Mouse (Mus musculus) MEL (cell line): ENCODE measurements around the gene Ddx5. TPM values are rescaled to one million over a fixed set of nuclear protein-coding genes. Genes with fewer than 3 reads are reported as not detected.

Experiments
- DNase-seq: peaks from one replicate; pipeline ENCODE4 v3.0.0; 2011; ENCODE audit warnings: low read depth, low spot score
- H3K27ac ChIP-seq: 2 replicates; pipeline ENCODE4 v1.5.1; 2012; ENCODE audit warnings: low read depth, mild to moderate bottlenecking, control low read depth, low read length, moderate library complexity; ENCODE audit not compliant: control insufficient read depth
- H3K27me3 ChIP-seq, 2 experiments: fragments of 150-350 bp in 1 of 2; sonication (generic) in 1 of 2; 2 replicates each; pipeline ENCODE4 v1.6.1; 2012; ENCODE audit warnings: low read length in 2 of 2, mild to moderate bottlenecking in 2 of 2, improper control_type of control experiment in 1 of 2, moderate library complexity in 1 of 2; ENCODE audit not compliant: insufficient read depth in 2 of 2, control insufficient read depth in 1 of 2
- H3K36me3 ChIP-seq, 2 experiments: 2 replicates each; pipeline ENCODE4 v1.6.1; 2012 to 2014; ENCODE audit warnings: low read length in 2 of 2, improper control_type of control experiment in 1 of 2, inconsistent platforms in 1 of 2, mild to moderate bottlenecking in 1 of 2; ENCODE audit not compliant: insufficient read depth in 2 of 2, control insufficient read depth in 1 of 2
- H3K4me1 ChIP-seq, 2 experiments: fragments of 150-350 bp in 1 of 2; sonication (generic) in 1 of 2; 2 replicates each; pipeline ENCODE4 v1.6.1; 2012; ENCODE audit warnings: low read length in 2 of 2, improper control_type of control experiment in 1 of 2, mild to moderate bottlenecking in 1 of 2; ENCODE audit not compliant: insufficient read depth in 2 of 2, control insufficient read depth in 1 of 2
- H3K4me3 ChIP-seq, 2 experiments: fragments of 150-350 bp in 1 of 2; sonication (generic) in 1 of 2; 2 replicates each; pipeline ENCODE4 v1.5.1; 2012; ENCODE audit warnings: low read depth in 2 of 2, low read length in 2 of 2, mild to moderate bottlenecking in 2 of 2, moderate library complexity in 2 of 2, control low read depth in 1 of 2, improper control_type of control experiment in 1 of 2; ENCODE audit not compliant: control insufficient read depth in 1 of 2, insufficient read depth in 1 of 2
- H3K79me2 ChIP-seq: 2 replicates; pipeline ENCODE4 v1.6.1; 2012; ENCODE audit warnings: mild to moderate bottlenecking, low read length, moderate library complexity; ENCODE audit not compliant: control insufficient read depth, poor library complexity, insufficient read depth
- H3K9ac ChIP-seq: 2 replicates; pipeline ENCODE4 v1.6.1; 2012; ENCODE audit warnings: low read depth, mild to moderate bottlenecking, control low read depth, low read length, moderate library complexity; ENCODE audit not compliant: control insufficient read depth, poor library complexity, severe bottlenecking
- H3K9me3 ChIP-seq: fragments of 150-350 bp; sonication (generic); replicated peaks from 2 replicates; pipeline ENCODE4 v1.6.1; 2012; ENCODE audit warnings: mild to moderate bottlenecking, low read length, improper control_type of control experiment, moderate library complexity; ENCODE audit not compliant: insufficient read depth
- CHD1 ChIP-seq: IDR thresholded peaks from 2 replicates; pipeline ENCODE4 v1.6.1; 2012; ENCODE audit warnings: low read depth, mild to moderate bottlenecking, inconsistent platforms, low read length, improper control_type of control experiment
- CHD2 ChIP-seq: IDR thresholded peaks from 2 replicates; pipeline ENCODE4 v1.6.1; 2011; ENCODE audit warnings: low read length, improper control_type of control experiment
- CTCF ChIP-seq, 3 experiments: IDR thresholded peaks in 2 of 3; conservative IDR thresholded peaks in 1 of 3; 2 replicates each; pipeline ENCODE4 v1.5.1; 2011 to 2012; ENCODE audit warnings: low read length in 3 of 3, low read depth in 2 of 3, mild to moderate bottlenecking in 2 of 3, improper control_type of control experiment in 1 of 3, inconsistent platforms in 1 of 3, mixed read lengths in 1 of 3, moderate library complexity in 1 of 3; ENCODE audit not compliant: control insufficient read depth in 1 of 3, insufficient read depth in 1 of 3, poor library complexity in 1 of 3, severe bottlenecking in 1 of 3
- E2F4 ChIP-seq: IDR thresholded peaks from 2 replicates; pipeline ENCODE4 v1.6.1; 2011; ENCODE audit warnings: low read depth, low read length, improper control_type of control experiment, borderline replicate concordance
- EP300 ChIP-seq, 2 experiments: IDR thresholded peaks; 2 replicates each; pipeline ENCODE4 v1.6.1; 2011; ENCODE audit warnings: improper control_type of control experiment in 2 of 2, low read length in 2 of 2, low read depth in 1 of 2, mild to moderate bottlenecking in 1 of 2
- ETS1 ChIP-seq: IDR thresholded peaks from 2 replicates; pipeline ENCODE4 v1.6.1; 2012; ENCODE audit warnings: low read depth, mild to moderate bottlenecking, inconsistent platforms, low read length, improper control_type of control experiment, moderate library complexity
- GATA1 ChIP-seq: IDR thresholded peaks from 2 replicates; pipeline ENCODE4 v1.6.1; 2011; ENCODE audit warnings: low read depth, low read length, improper control_type of control experiment
- HCFC1 ChIP-seq: IDR thresholded peaks from 2 replicates; pipeline ENCODE4 v1.6.1; 2012; ENCODE audit warnings: low read depth, mild to moderate bottlenecking, inconsistent platforms, low read length, improper control_type of control experiment, moderate library complexity
- JUND ChIP-seq: IDR thresholded peaks from 2 replicates; pipeline ENCODE4 v1.6.1; 2011; ENCODE audit warnings: low read depth, mild to moderate bottlenecking, improper control_type of control experiment, low read length
- KAT2A ChIP-seq: conservative IDR thresholded peaks from 2 replicates; pipeline ENCODE4 v1.6.1; 2012; ENCODE audit warnings: low read depth, low read length, improper control_type of control experiment, inconsistent platforms
- MAX ChIP-seq: IDR thresholded peaks from 2 replicates; pipeline ENCODE4 v1.6.1; 2011; ENCODE audit warnings: low read length, improper control_type of control experiment
- MAZ ChIP-seq: IDR thresholded peaks from 2 replicates; pipeline ENCODE4 v1.6.1; 2012; ENCODE audit warnings: low read depth, mild to moderate bottlenecking, inconsistent platforms, low read length, improper control_type of control experiment
- MEF2A ChIP-seq: IDR thresholded peaks from 2 replicates; pipeline ENCODE4 v1.6.1; 2014; ENCODE audit warnings: low read depth, mild to moderate bottlenecking, inconsistent platforms, low read length, improper control_type of control experiment; ENCODE audit not compliant: poor library complexity, insufficient replicate concordance, severe bottlenecking; ENCODE audit errors: extremely low read depth
- MXI1 ChIP-seq: IDR thresholded peaks from 2 replicates; pipeline ENCODE4 v1.6.1; 2011; ENCODE audit warnings: mild to moderate bottlenecking, low read depth, low read length, improper control_type of control experiment
- MYB ChIP-seq: IDR thresholded peaks from 2 replicates; pipeline ENCODE4 v1.6.1; 2011; ENCODE audit warnings: mild to moderate bottlenecking, low read depth, low read length, improper control_type of control experiment
- MYC ChIP-seq: IDR thresholded peaks from 2 replicates; pipeline ENCODE4 v1.6.1; 2011; ENCODE audit warnings: low read depth, mild to moderate bottlenecking, low read length, improper control_type of control experiment, moderate library complexity
- NRF1 ChIP-seq: IDR thresholded peaks from 2 replicates; pipeline ENCODE4 v1.6.1; 2014; ENCODE audit warnings: low read depth, mild to moderate bottlenecking, inconsistent platforms, low read length, improper control_type of control experiment, moderate library complexity; ENCODE audit not compliant: poor library complexity, insufficient read depth, severe bottlenecking
- POLR2A ChIP-seq, 2 experiments: IDR thresholded peaks; 2 replicates each; pipeline ENCODE4 v1.6.1; 2011 to 2012; ENCODE audit warnings: low read length in 2 of 2, mild to moderate bottlenecking in 2 of 2, control low read depth in 1 of 2, improper control_type of control experiment in 1 of 2, low read depth in 1 of 2, moderate library complexity in 1 of 2; ENCODE audit not compliant: control insufficient read depth in 1 of 2, insufficient read depth in 1 of 2, poor library complexity in 1 of 2
- RCOR1 ChIP-seq: IDR thresholded peaks from 2 replicates; pipeline ENCODE4 v1.6.1; 2012; ENCODE audit warnings: low read depth, mild to moderate bottlenecking, inconsistent platforms, low read length, improper control_type of control experiment
- SIN3A ChIP-seq: IDR thresholded peaks from 2 replicates; pipeline ENCODE4 v1.6.1; 2012; ENCODE audit warnings: low read length, improper control_type of control experiment, inconsistent platforms
- SMC3 ChIP-seq: IDR thresholded peaks from 2 replicates; pipeline ENCODE4 v1.6.1; 2011; ENCODE audit warnings: low read depth, low read length, improper control_type of control experiment
- TAL1 ChIP-seq: IDR thresholded peaks from 2 replicates; pipeline ENCODE4 v1.6.1; 2012; ENCODE audit warnings: mild to moderate bottlenecking, inconsistent platforms, low read length, moderate library complexity, mixed read lengths
- TCF12 ChIP-seq: IDR thresholded peaks from 2 replicates; pipeline ENCODE4 v1.6.1; 2014; ENCODE audit warnings: low read depth, mild to moderate bottlenecking, inconsistent platforms, low read length, improper control_type of control experiment, moderate library complexity
- UBTF ChIP-seq: IDR thresholded peaks from 2 replicates; pipeline ENCODE4 v1.6.1; 2012; ENCODE audit warnings: low read depth, mild to moderate bottlenecking, inconsistent platforms, low read length, improper control_type of control experiment, moderate library complexity, borderline replicate concordance; ENCODE audit not compliant: insufficient read depth
- USF1 ChIP-seq: IDR thresholded peaks from 2 replicates; pipeline ENCODE4 v1.6.1; 2014; ENCODE audit warnings: low read depth, mild to moderate bottlenecking, inconsistent platforms, low read length, improper control_type of control experiment, moderate library complexity
- ZC3H11A ChIP-seq: IDR thresholded peaks from 2 replicates; pipeline ENCODE4 v1.6.1; 2012; ENCODE audit warnings: low read depth, mild to moderate bottlenecking, inconsistent platforms, low read length, improper control_type of control experiment
- ZKSCAN1 ChIP-seq: IDR thresholded peaks from 2 replicates; pipeline ENCODE4 v1.6.1; 2012; ENCODE audit warnings: low read depth, mild to moderate bottlenecking, inconsistent platforms, low read length, improper control_type of control experiment, moderate library complexity
- ZMIZ1 ChIP-seq: IDR thresholded peaks from 2 replicates; pipeline ENCODE4 v1.6.1; 2012; ENCODE audit warnings: low read depth, mild to moderate bottlenecking, inconsistent platforms, low read length, improper control_type of control experiment, moderate library complexity
- polyA plus RNA-seq, 2 experiments: library from polyadenylated mRNA; stranded (reverse) in 1 of 2; unstranded in 1 of 2; fragments of >175 nt in 1 of 2; fragments of >200 nt in 1 of 2; gene quantifications; 2 replicates each; pipeline versions ENCODE4 v1.2.1 to v1.2.4; 2012; ENCODE audit warnings: low replicate concordance in 2 of 2, low read depth in 1 of 2; ENCODE audit not compliant: insufficient read length in 2 of 2, insufficient read depth in 1 of 2, missing spikeins in 1 of 2
- total RNA-seq: library from RNA; depleted of rRNA; stranded (reverse); fragments of 300-350 nt; gene quantifications from 2 replicates; pipeline ENCODE4 v1.2.3, GENCODE M21; 2012

The Ddx5 gene
- total and polyA plus RNA-seq, 3 experiments, result 338 to 3,269 (median 748) TPM

DNA sequence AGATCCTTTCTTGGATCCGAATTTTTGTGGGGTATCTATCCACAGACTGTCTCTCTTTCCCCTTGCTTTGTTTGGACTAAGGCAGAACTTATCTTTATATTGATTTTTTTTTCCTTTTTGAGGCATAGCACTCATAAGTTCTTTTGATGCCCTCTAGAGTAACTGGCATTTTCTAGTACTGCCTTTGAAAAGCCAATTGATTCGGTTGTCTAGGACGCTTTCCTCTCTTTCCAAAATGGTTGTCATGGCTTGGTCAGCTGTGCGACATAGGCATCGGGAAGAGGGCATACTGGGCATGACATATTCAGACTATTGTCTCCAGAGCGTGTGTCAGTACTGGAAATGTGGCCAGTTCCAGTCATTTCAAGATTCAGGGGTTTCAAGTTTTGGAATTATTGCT, 664 bp upstream of the Ddx5 start:
- H3K9me3 ChIP-seq, result no peaks in the 10 kb centered on the region
- peaks cover 45% of the 10 kb centered on the region for H3K79me2 ChIP-seq
- H3K4me3 ChIP-seq, result peak overlapping the region; percentile 59 to 83
- TF ChIP-seq CHD2, result no peak
- TF ChIP-seq UBTF, result no peak
- no peak for TF ChIP-seq MAX
- TF ChIP-seq HCFC1, result no peak
- no peak for TF ChIP-seq MYC
- TF ChIP-seq GATA1, result no peak
- TF ChIP-seq RCOR1, result no peak
- no peak for TF ChIP-seq EP300 (IDR thresholded peaks at IDR 0.05; ENCODE audit: low read depth in 1 of 2, low read length in 2 of 2)
- no peak for TF ChIP-seq ZMIZ1
- TF ChIP-seq CHD1, result peak; percentile 47; the same call in 1 of the 2 replicates
- TF ChIP-seq SIN3A, result peak; percentile 55
- no peak for TF ChIP-seq NRF1
- 0 out of 2 replicates have a peak, but pooled peaks have one; percentile 29 for TF ChIP-seq ETS1
- TF ChIP-seq JUND, result no peak
- no peak for TF ChIP-seq TCF12
- 0 out of 2 replicates have a peak, but pooled peaks have one; percentile 16 for TF ChIP-seq MXI1
- TF ChIP-seq, all 39 proteins: peak for 4
- H3K27ac ChIP-seq, result peak overlapping the region; percentile 91
- H3K36me3 ChIP-seq, result peaks cover 24 to 30% of the 10 kb centered on the region in 2 experiments
- H3K27me3 ChIP-seq, result no peaks in the 10 kb centered on the region
- DNase-seq, result peak; percentile 65
- peak overlapping the region; percentile 85 for H3K9ac ChIP-seq
- H3K4me1 ChIP-seq, result peaks cover 3 to 9% of the 10 kb centered on the region in 2 experiments

DNA sequence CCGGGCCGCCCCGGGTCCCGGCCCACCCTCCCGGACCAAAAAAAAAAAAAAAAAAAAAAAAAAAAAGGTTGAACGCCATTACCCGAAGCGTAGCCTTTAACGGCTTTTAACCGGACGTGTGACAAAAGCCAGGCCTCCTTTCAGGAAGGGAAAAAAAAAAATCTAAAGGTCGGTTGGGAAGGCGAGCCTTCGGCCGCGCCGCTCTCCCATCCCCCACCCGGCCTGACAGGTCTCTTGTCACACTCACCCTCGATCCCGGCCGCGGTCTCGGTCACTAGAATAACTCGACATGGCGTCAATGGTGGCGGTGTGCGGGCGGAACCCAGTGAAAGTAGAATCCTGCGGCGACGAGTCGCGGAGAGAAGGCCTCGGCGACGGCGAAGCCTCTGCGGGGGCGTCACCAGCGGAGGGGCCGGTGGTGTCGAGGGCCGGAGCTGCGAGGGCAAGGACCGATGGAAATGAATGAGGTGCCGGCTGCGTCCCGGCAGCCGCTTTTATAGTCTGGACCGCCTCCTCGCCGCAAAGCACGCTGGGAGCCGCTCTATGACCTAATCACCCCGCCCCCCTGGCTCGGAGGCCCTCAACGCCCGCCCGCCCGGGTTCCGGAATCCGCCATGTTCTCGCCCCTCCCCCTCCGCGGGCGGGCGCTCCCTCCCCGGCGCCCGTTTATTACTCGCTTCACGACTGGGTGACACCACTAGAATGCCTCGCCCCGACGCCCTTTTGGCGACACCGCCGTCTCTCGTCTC, 785 bp downstream of the Ddx5 start:
- Histone ChIP-seq H3K27me3 (no peaks in the 10 kb centered on the region), H3K4me3 (peak overlapping the region; percentile 82 to 86), H3K36me3 (peaks cover 38 to 44% of the 10 kb centered on the region in 2 experiments), H3K27ac (peak overlapping the region; percentile 91), H3K9me3 (no peaks in the 10 kb centered on the region), H3K79me2 (peaks cover 48% of the 10 kb centered on the region), H3K9ac (peak overlapping the region; percentile 96), H3K4me1 (peaks cover 3 to 9% of the 10 kb centered on the region in 2 experiments)
- DNase-seq, result peak; percentile 98
- TF ChIP-seq HCFC1 (peak; percentile 82), MAZ (peak; percentile 91), MXI1 (peak; percentile 54), ETS1 (peak; percentile 71), MYB (0 out of 2 replicates have a peak, but pooled peaks have one; percentile 42), UBTF (peak; percentile 57; the same call in 1 of the 2 replicates), E2F4 (no peak), ZMIZ1 (peak; percentile 100), ZC3H11A (peak; percentile 0; the same call in 1 of the 2 replicates), MEF2A (no peak), SMC3 (no peak), CHD2 (peak; percentile 71), GATA1 (no peak), KAT2A (no peak; the same call in 1 of the 2 replicates), POLR2A (IDR thresholded peaks at IDR 0.05; ENCODE audit: control insufficient read depth in 1 of 2, insufficient read depth in 1 of 2, low read depth in 1 of 2, low read length in 2 of 2, poor library complexity in 1 of 2) (peak; percentile 96 to 98), ZKSCAN1 (no peak), NRF1 (no peak), MYC (no peak), CTCF (IDR thresholded peaks at IDR 0.05 in 2 of 3, conservative IDR thresholded peaks at IDR 0.05 in 1 of 3; ENCODE audit: control insufficient read depth in 1 of 3, insufficient read depth in 1 of 3, low read depth in 2 of 3, low read length in 3 of 3, poor library complexity in 1 of 3, severe bottlenecking in 1 of 3) (0 out of 6 replicates have a peak, but pooled peaks of 1 of the 3 experiments have one; percentile 2), USF1 (no peak), JUND (no peak), TAL1 (no peak)
